Mouse (Mus musculus) testis, adult 2 months (tissue): ENCODE data around the gene Agl.

Source experiments
- CTCF ChIP-seq: fragments of 200-500 bp; IDR thresholded peaks from 2 replicates; pipeline ENCODE4 v1.5.1; 2012; ENCODE audit warnings: low read depth, mild to moderate bottlenecking, inconsistent platforms, low read length, moderate library complexity; ENCODE audit not compliant: control insufficient read depth, insufficient read depth, insufficient replicate concordance
- POLR2A ChIP-seq: fragments of 200-500 bp; IDR thresholded peaks from 2 replicates; pipeline ENCODE4 v1.6.1; 2012; ENCODE audit warnings: low read depth, mild to moderate bottlenecking, inconsistent platforms, low read length, moderate library complexity; ENCODE audit not compliant: control insufficient read depth

DNA sequence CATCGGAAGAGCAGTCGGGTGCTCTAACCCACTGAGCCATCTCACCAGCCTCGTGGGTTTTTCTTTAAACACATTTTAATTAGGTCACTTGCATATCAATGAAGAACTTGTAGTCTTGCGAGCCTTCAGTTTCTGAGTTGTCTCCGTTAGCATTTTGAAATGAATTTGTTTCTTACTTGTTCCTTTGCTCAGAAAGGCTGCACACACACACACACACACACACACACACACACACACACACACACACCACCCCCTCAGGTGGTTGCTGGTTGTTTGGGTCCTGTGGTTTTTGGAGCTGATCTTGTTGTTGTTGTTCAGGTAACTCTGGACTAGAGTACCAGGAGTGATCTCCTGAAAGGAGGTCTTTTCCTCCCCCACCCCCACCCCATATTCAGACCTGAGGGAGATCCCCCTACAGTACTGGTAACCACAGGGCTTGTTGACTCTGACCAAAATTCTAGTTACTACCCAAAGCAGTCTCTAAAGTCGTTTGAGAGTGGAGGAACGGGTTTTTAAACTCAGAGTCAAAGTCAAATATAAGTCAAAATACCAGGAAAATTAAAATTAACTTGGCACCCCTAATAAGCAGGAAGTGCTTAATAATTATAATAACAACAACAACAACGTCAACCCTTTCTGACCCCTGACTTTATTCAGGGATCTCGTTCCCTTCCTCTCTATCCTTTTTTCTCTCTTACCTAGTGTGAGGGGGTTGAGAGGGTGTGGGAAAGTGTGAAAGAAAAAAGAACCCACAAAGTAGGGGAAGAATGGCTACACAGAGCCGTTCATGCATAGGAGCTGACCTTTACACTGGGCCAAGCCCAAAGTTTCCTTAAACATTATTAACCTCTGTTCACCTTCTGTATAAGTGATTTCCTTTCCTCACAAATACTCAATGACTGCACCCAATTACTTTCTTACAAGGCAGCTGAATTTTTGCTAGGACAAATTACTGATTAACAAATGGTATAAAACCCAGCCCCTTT is 84.2 kb downstream of the Agl start:
- no peak for TF ChIP-seq CTCF
- TF ChIP-seq POLR2A: no peak
